Mouse (Mus musculus): ENCODE results near the gene Ccr10. TPM values are rescaled to one million over a fixed set of nuclear protein-coding genes. Genes with fewer than 3 reads are reported as not detected.

Ccr10 gene
- polyA plus RNA-seq, 2 experiments: not detected

- Histone ChIP-seq H3K27me3 (ENCODE audit: control insufficient read depth, insufficient read depth, low read length) (peaks cover 18% of the 10 kb centered on the region), H3K9ac (replicated peaks) (no peak overlapping the region), H3K4me1 (replicated peaks; ENCODE audit: control insufficient read depth in 2 of 2, insufficient read depth in 2 of 2, low read length in 1 of 2) (peaks cover 0 to 3% of the 10 kb centered on the region in 2 experiments; a peak in 1 of 4 replicates), H3K27ac (no peak overlapping the region), H3K4me3 (ENCODE audit: insufficient read depth in 1 of 2, low read depth in 2 of 2, low read length in 2 of 2) (no peak overlapping the region), H3K4me2 (ENCODE audit: low read depth) (no peak overlapping the region), H3K36me3 (replicated peaks; ENCODE audit: control insufficient read depth, insufficient read depth, low read depth) (no peaks in the 10 kb centered on the region), H3K9me3 (ENCODE audit: control insufficient read depth, low read length) (no peaks in the 10 kb centered on the region)
- TF ChIP-seq EP300 (IDR thresholded peaks at IDR 0.05; ENCODE audit: low read depth): no peak
- TF ChIP-seq CTCF (IDR thresholded peaks at IDR 0.05; ENCODE audit: low read depth): no peak
- WGBS (ENCODE audit: insufficient replicate concordance): 75% methylated on average over 10 of the region's 10 CpGs
- ATAC-seq (ENCODE audit: insufficient read depth) (no peak), DNase-seq (ENCODE audit: low read depth in 3 of 3, low spot score in 3 of 3) (no peak)
These were observed 32.9 kb downstream of the Ccr10 start for GRCm38 (mm10) chr11:101142215-101142967.

DNA sequence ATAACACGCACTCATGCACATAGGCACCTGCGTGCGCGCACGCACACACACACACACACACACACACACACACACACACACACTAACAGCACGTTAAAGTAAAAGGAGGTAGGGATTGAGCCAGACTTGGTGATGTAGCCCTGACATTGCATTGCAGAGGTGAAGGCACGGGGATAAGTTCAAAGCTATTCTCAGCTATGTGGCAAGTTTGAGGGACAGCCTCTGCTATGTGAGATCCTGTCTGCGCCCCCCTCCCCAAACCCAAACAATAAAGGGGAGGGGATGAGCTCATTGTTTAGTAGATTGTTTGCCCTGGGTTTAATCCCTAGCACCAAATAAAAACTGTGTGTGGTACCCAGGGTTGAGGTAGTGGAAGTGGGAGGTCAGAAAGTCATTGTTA, 34.2 kb downstream of the Ccr10 start:
- no peak for ATAC-seq (ENCODE audit: insufficient read depth)
- Histone ChIP-seq H3K36me3 (replicated peaks; ENCODE audit: control insufficient read depth, insufficient read depth, low read depth) (no peaks in the 10 kb centered on the region), H3K27me3 (ENCODE audit: control insufficient read depth, insufficient read depth, low read length) (peaks cover 18% of the 10 kb centered on the region)

DNA sequence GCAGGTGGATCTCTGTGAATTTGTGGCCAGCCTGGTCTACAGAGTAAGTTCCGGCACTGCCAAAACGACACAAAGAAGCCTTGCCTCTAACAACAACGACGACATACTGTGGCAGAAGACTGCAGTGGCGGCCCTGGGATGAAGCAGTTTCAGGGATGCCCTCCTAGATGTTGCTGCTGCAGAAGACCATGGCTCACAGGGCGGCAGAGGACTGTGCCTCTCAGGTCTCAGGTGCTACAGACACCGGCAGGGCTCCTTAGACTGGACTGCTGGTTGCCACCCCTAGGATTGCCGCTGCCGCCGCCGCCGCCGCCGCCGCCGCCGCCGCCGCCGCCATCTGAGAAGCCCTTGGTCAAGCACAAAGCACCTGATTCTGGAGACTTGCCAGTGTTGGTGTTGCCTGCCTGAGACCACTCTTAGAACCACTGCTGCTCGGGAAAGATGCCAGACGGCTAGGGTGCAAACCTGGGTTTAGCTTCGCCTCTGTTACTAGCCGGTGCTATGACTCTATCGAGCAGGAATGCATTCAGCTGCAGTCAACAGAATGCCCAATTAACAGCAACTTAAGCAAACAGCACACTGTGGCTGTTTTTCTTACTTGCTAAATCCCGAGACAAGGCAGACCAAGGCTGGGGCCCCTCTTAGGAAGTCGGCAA, 35.0 kb downstream of the Ccr10 start:
- H3K27me3 ChIP-seq (ENCODE audit: control insufficient read depth, insufficient read depth, low read length): peaks cover 18% of the 10 kb centered on the region
- ATAC-seq (ENCODE audit: insufficient read depth) (no peak), DNase-seq (ENCODE audit: low read depth in 3 of 3, low spot score in 3 of 3) (no peak)
- TF ChIP-seq CTCF (IDR thresholded peaks at IDR 0.05; ENCODE audit: low read depth): no peak
- TF ChIP-seq EP300 (IDR thresholded peaks at IDR 0.05; ENCODE audit: low read depth): no peak
- WGBS (ENCODE audit: insufficient replicate concordance): 40% methylated on average over 27 of the region's 27 CpGs
- no peaks in the 10 kb centered on the region for H3K36me3 ChIP-seq (replicated peaks; ENCODE audit: control insufficient read depth, insufficient read depth, low read depth)
- H3K4me1 ChIP-seq (replicated peaks; ENCODE audit: control insufficient read depth in 2 of 2, insufficient read depth in 2 of 2, low read length in 1 of 2): peaks cover 0 to 3% of the 10 kb centered on the region in 2 experiments; a peak in 1 of 4 replicates
- no peaks in the 10 kb centered on the region for H3K9me3 ChIP-seq (ENCODE audit: control insufficient read depth, low read length)
- H3K4me3 ChIP-seq (ENCODE audit: insufficient read depth in 1 of 2, low read depth in 2 of 2, low read length in 2 of 2): no peak overlapping the region
- H3K9ac ChIP-seq (replicated peaks): no peak overlapping the region
- no peak overlapping the region for H3K27ac ChIP-seq
- H3K4me2 ChIP-seq (ENCODE audit: low read depth): peak overlapping the region; percentile 28; the same call in 1 of the 2 replicates

More for the DNA sequence above, 34.2 kb downstream of the Ccr10 start:
- Histone ChIP-seq H3K4me2 (ENCODE audit: low read depth) (no peak overlapping the region), H3K9me3 (ENCODE audit: control insufficient read depth, low read length) (no peaks in the 10 kb centered on the region), H3K27ac (no peak overlapping the region), H3K4me1 (replicated peaks; ENCODE audit: control insufficient read depth in 2 of 2, insufficient read depth in 2 of 2, low read length in 1 of 2) (peaks cover 0 to 3% of the 10 kb centered on the region in 2 experiments; a peak in 1 of 4 replicates), H3K4me3 (ENCODE audit: insufficient read depth in 1 of 2, low read depth in 2 of 2, low read length in 2 of 2) (no peak overlapping the region), H3K9ac (replicated peaks) (no peak overlapping the region)
- DNase-seq (ENCODE audit: low read depth in 3 of 3, low spot score in 3 of 3): no peak
- no peak for TF ChIP-seq EP300 (IDR thresholded peaks at IDR 0.05; ENCODE audit: low read depth)
- no peak for TF ChIP-seq CTCF (IDR thresholded peaks at IDR 0.05; ENCODE audit: low read depth)
- WGBS (ENCODE audit: insufficient replicate concordance): 74% methylated on average over 8 of the region's 8 CpGs

GRCm38 (mm10) chr11:101138536-101139181, 36.6 kb downstream of the Ccr10 start:
- WGBS (ENCODE audit: insufficient replicate concordance): 14% methylated on average over 15 of the region's 15 CpGs
- ATAC-seq (ENCODE audit: insufficient read depth) (no peak), DNase-seq (ENCODE audit: low read depth in 3 of 3, low spot score in 3 of 3) (no peak)
- Histone ChIP-seq H3K27ac (no peak overlapping the region), H3K9ac (replicated peaks) (no peak overlapping the region), H3K9me3 (ENCODE audit: control insufficient read depth, low read length) (no peaks in the 10 kb centered on the region), H3K4me2 (ENCODE audit: low read depth) (no peak overlapping the region), H3K36me3 (replicated peaks; ENCODE audit: control insufficient read depth, insufficient read depth, low read depth) (no peaks in the 10 kb centered on the region), H3K4me3 (ENCODE audit: insufficient read depth in 1 of 2, low read depth in 2 of 2, low read length in 2 of 2) (no peak overlapping the region), H3K27me3 (ENCODE audit: control insufficient read depth, insufficient read depth, low read length) (peaks cover 16% of the 10 kb centered on the region), H3K4me1 (replicated peaks; ENCODE audit: control insufficient read depth in 2 of 2, insufficient read depth in 2 of 2, low read length in 1 of 2) (0 out of 4 replicates have a peak, but pooled peaks cover 0 to 4% of the 10 kb centered on the region in 2 experiments)
- TF ChIP-seq CTCF (IDR thresholded peaks at IDR 0.05; ENCODE audit: low read depth) (no peak), EP300 (IDR thresholded peaks at IDR 0.05; ENCODE audit: low read depth) (no peak)

GRCm38 (mm10) chr11:101137000-101137399, 38.2 kb downstream of the Ccr10 start:
- Histone ChIP-seq H3K9me3 (ENCODE audit: control insufficient read depth, low read length) (no peaks in the 10 kb centered on the region), H3K27me3 (ENCODE audit: control insufficient read depth, insufficient read depth, low read length) (peaks cover 16% of the 10 kb centered on the region), H3K27ac (no peak overlapping the region), H3K4me3 (ENCODE audit: insufficient read depth in 1 of 2, low read depth in 2 of 2, low read length in 2 of 2) (no peak overlapping the region), H3K36me3 (replicated peaks; ENCODE audit: control insufficient read depth, insufficient read depth, low read depth) (no peaks in the 10 kb centered on the region), H3K4me1 (replicated peaks; ENCODE audit: control insufficient read depth in 2 of 2, insufficient read depth in 2 of 2, low read length in 1 of 2) (0 out of 4 replicates have a peak, but pooled peaks cover 0 to 4% of the 10 kb centered on the region in 2 experiments), H3K4me2 (ENCODE audit: low read depth) (no peak overlapping the region), H3K9ac (replicated peaks) (no peak overlapping the region)
- no peak for TF ChIP-seq EP300 (IDR thresholded peaks at IDR 0.05; ENCODE audit: low read depth)
- no peak for TF ChIP-seq CTCF (IDR thresholded peaks at IDR 0.05; ENCODE audit: low read depth)
- DNase-seq (ENCODE audit: low read depth in 3 of 3, low spot score in 3 of 3): no peak
- ATAC-seq (ENCODE audit: insufficient read depth): no peak
- 63% methylated on average over 7 of the region's 7 CpGs for WGBS (ENCODE audit: insufficient replicate concordance)

Measured in liver, embryonic 14.5 days (tissue).